Mouse (Mus musculus) midbrain, embryonic 14.5 days (tissue): ENCODE measurements around the gene Myo9a. TPM values are rescaled to one million over a fixed set of nuclear protein-coding genes. Genes with fewer than 3 reads are reported as not detected.

Experiments
- ATAC-seq: fragments of 200-750 bp; cut with Nextera tagmentation; 2 replicates; pipeline ENCODE4 v1.8.0; 2017; ENCODE audit warnings: moderate number of reproducible peaks, moderate library complexity; ENCODE audit not compliant: low FRiP score, low TSS enrichment
- DNase-seq: peaks from one replicate; pipeline ENCODE4 v3.0.0-alpha.2; 2015
- H3K27ac ChIP-seq: fragments of 300-500 bp; sonication (generic); replicated peaks from 2 replicates; pipeline ENCODE4 v1.5.1; 2014; ENCODE audit warnings: mild to moderate bottlenecking, low read depth, low read length, moderate library complexity
- H3K27me3 ChIP-seq: fragments of 300-500 bp; sonication (generic); 2 replicates; pipeline ENCODE4 v1.6.1; 2014; ENCODE audit warnings: low read length, control low read depth, mixed read lengths; ENCODE audit not compliant: control insufficient read depth, insufficient read depth
- H3K36me3 ChIP-seq: fragments of 300-500 bp; sonication (generic); 2 replicates; pipeline ENCODE4 v1.6.1; 2014; ENCODE audit warnings: low read length, control low read depth; ENCODE audit not compliant: control insufficient read depth, insufficient read depth
- H3K4me1 ChIP-seq: fragments of 300-500 bp; sonication (generic); 2 replicates; pipeline ENCODE4 v1.6.1; 2014; ENCODE audit warnings: mild to moderate bottlenecking, antibody characterized with exemption, low read length, control low read depth; ENCODE audit not compliant: control insufficient read depth, insufficient read depth
- H3K4me2 ChIP-seq: fragments of 300-500 bp; sonication (generic); 2 replicates; pipeline ENCODE4 v1.6.1; 2014; ENCODE audit warnings: mild to moderate bottlenecking, low read length, moderate library complexity
- H3K4me3 ChIP-seq: fragments of 300-500 bp; sonication (generic); replicated peaks from 2 replicates; pipeline ENCODE4 v1.5.1; 2014; ENCODE audit warnings: low read depth, low read length
- H3K9ac ChIP-seq: fragments of 300-500 bp; sonication (generic); replicated peaks from 2 replicates; pipeline ENCODE4 v1.6.1; 2014; ENCODE audit warnings: mild to moderate bottlenecking, low read length, moderate library complexity
- H3K9me3 ChIP-seq: fragments of 300-500 bp; sonication (generic); 2 replicates; pipeline ENCODE4 v1.6.1; 2016; ENCODE audit warnings: low read length, control low read depth, mixed read lengths; ENCODE audit not compliant: control insufficient read depth
- WGBS: fragments of 180-500 bp; shearing (Covaris S2); extraction: QIAGEN DNeasy Blood & Tissue Kit; methylation state at CpG from one replicate; pipeline ENCODE4 v1.1.7; 2014; 5-methylcytosine and 5-hydroxymethylcytosine counted together
- polyA plus RNA-seq: library from polyadenylated mRNA; unstranded; fragments of >200 nt; fragmentation: Nextera tagmentation; extraction: Ambion mirVana; gene quantifications from 2 replicates; pipeline ENCODE4 v1.2.1, GENCODE M21; 2014

Myo9a gene
- polyA plus RNA-seq, 1 experiment from 2014 or later = 34.0 TPM

DNA sequence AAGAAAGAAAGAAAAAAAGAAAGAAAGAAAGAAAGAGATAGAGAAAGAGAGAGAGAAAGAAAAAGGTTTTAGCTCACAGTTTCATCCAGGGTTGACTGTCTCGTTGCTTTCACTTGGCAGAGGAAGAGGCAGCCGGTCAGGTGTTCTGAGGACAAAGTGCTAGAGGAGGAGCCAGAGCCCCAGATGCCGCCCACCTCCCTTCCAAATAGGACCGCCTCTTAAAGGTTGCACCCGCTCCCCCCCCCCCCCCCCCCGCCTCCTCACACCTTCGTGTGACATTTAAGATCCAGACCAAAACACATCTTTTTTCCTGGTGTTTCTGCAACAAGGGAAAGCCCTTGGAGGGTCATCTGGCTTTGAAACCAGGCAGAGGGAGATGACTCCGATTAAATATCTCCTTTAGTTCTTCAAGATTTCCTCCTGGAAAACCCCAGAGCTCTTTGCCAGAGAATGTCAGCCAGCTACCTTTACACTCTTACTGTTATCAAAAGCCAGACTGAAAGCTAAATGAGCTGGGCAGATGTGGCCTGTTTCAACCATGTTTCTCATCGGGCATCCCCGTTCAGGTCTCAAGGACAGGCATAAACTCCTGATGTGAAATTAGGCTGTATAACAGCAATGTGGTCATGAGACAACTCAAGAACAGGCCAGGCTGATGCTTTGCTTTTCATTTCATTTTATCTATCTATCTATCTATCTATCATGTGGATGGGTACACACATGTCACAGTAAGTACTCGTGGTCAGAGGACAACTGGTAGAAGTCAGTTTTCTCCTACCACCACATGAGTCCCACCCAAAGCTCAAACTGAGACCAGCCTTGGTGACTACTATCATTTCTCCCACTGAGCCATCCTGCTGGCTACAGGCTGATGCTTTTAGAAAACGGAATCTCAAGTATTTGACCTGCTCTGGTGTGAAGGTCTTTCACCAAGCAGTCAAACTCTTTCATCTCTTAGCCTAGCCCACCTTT, 190.5 kb downstream of the Myo9a start:
- H3K9me3 ChIP-seq = no peaks in the 10 kb centered on the region
- no peak for DNase-seq
- no peak overlapping the region for H3K4me2 ChIP-seq
- no peak overlapping the region for H3K27ac ChIP-seq
- no peaks in the 10 kb centered on the region for H3K4me1 ChIP-seq
- WGBS = 74% methylated on average over 12 of the region's 12 CpGs
- no peak overlapping the region for H3K9ac ChIP-seq
- H3K36me3 ChIP-seq = no peaks in the 10 kb centered on the region
- no peak overlapping the region for H3K4me3 ChIP-seq
- no peaks in the 10 kb centered on the region for H3K27me3 ChIP-seq
- no peak for ATAC-seq

DNA sequence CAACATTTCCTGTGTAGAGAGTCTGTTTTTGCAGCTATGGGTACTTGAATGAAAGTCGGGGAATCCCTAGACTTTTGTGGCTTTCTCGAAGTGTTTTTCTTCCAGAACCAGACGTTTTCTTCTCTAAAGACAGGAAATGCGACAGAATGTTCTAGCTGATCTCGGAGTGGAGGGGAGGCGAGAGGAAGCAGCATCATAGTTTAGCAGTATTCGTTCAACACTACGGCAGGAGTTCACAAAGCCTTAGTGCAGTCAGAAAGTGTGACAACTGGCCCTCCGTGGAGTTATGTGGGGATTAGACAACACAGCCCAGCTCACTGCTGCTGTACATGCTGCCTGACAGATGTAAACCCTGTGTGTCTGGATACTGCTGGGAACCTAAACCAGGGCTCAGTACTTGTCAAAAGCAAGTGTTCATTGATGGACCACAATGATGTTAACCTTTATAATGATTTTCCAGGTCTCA, 191.2 kb downstream of the Myo9a start:
- no peak overlapping the region for H3K9ac ChIP-seq
- DNase-seq = no peak
- no peaks in the 10 kb centered on the region for H3K27me3 ChIP-seq
- ATAC-seq = no peak
- no peak overlapping the region for H3K4me3 ChIP-seq
- H3K4me2 ChIP-seq = no peak overlapping the region
- no peaks in the 10 kb centered on the region for H3K9me3 ChIP-seq
- no peak overlapping the region for H3K27ac ChIP-seq
- no peaks in the 10 kb centered on the region for H3K4me1 ChIP-seq
- H3K36me3 ChIP-seq = no peaks in the 10 kb centered on the region
- WGBS = 77% methylated on average over 9 of the region's 9 CpGs

DNA sequence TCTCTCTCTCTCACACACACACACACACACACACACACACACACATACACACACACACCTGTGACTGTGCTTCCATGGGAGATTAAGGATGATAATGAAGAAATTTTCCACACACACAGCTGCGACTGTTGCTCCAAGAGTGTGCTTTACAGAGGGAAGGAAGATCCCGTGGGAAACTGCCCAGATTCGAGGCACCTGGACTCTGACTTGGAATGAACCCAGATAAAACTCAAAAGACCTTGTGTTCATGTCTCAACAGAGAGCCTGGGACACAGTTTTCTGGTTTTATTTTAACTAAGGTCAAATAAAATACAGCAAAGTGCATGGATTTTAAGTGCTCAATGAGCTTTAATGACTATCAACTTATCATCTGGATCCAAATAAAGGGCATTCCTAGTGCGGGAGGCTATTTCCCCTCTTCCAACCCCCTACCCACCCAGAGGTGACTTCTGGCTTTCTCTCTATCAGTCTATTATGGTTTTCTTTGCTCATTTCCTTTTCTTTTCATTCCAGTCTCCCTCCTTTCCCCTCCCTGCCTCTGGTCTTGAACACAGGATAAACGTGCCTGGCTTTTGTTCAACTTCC, 191.9 kb downstream of the Myo9a start:
- H3K4me1 ChIP-seq = no peaks in the 10 kb centered on the region
- DNase-seq = no peak
- WGBS = 56% methylated on average over 5 of the region's 5 CpGs

DNA sequence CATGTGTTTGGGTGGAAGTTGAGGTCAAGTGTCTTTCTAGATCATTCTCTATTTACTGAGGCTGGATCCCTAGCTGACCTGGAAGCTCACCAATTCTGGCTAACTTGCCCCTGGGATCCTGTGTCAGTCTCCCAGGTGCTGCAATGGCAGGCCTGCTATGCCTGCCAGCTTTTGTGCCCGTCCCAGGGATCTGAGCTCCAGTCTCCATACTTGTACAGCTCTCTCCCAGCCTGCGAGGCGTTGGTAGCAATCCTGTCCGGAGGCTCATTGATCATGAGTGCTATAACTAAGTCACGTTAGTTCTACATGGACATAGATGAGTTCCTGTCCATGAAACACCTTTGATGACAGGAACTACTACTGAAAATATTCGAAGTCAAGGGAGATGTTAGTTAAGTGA, 193.1 kb downstream of the Myo9a start:
- 89% methylated on average over 6 of the region's 6 CpGs for WGBS
- no peak for DNase-seq

More for the DNA sequence above, 191.9 kb downstream of the Myo9a start:
- ATAC-seq = no peak
- H3K4me2 ChIP-seq = no peak overlapping the region
- H3K4me3 ChIP-seq = no peak overlapping the region
- no peaks in the 10 kb centered on the region for H3K9me3 ChIP-seq
- H3K27ac ChIP-seq = no peak overlapping the region
- no peaks in the 10 kb centered on the region for H3K36me3 ChIP-seq
- no peaks in the 10 kb centered on the region for H3K27me3 ChIP-seq
- no peak overlapping the region for H3K9ac ChIP-seq

DNA sequence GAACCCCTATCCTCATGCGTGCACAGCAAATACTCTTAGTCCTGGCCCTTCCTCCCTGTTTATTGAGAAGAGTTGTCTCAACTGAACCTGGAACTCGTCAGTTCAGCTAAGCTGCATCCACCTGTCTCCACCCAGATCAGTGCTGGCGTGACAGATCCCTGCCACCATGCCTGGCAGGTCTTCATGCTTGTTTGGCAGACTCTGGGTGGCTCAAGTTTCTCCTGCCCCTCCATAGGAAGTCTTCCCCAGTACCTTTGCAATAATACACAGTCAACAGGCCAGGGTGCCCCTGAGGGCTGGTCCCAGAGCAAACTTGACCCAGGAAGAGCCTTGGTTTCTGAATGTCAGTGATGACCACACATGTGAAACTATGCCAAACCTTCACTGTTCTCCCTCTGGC, 194.5 kb downstream of the Myo9a start:
- H3K9me3 ChIP-seq = no peaks in the 10 kb centered on the region
- no peak for DNase-seq
- no peak overlapping the region for H3K9ac ChIP-seq
- 77% methylated on average over 3 of the region's 3 CpGs for WGBS
- no peak overlapping the region for H3K4me3 ChIP-seq
- no peak overlapping the region for H3K4me2 ChIP-seq
- ATAC-seq = no peak
- no peaks in the 10 kb centered on the region for H3K4me1 ChIP-seq
- H3K36me3 ChIP-seq = no peaks in the 10 kb centered on the region
- no peaks in the 10 kb centered on the region for H3K27me3 ChIP-seq
- H3K27ac ChIP-seq = no peak overlapping the region

More for the DNA sequence above, 193.1 kb downstream of the Myo9a start:
- Histone ChIP-seq H3K9me3 (no peaks in the 10 kb centered on the region), H3K4me3 (no peak overlapping the region), H3K27ac (no peak overlapping the region), H3K27me3 (no peaks in the 10 kb centered on the region), H3K36me3 (no peaks in the 10 kb centered on the region), H3K4me2 (no peak overlapping the region), H3K9ac (no peak overlapping the region), H3K4me1 (no peaks in the 10 kb centered on the region)
- no peak for ATAC-seq

DNA sequence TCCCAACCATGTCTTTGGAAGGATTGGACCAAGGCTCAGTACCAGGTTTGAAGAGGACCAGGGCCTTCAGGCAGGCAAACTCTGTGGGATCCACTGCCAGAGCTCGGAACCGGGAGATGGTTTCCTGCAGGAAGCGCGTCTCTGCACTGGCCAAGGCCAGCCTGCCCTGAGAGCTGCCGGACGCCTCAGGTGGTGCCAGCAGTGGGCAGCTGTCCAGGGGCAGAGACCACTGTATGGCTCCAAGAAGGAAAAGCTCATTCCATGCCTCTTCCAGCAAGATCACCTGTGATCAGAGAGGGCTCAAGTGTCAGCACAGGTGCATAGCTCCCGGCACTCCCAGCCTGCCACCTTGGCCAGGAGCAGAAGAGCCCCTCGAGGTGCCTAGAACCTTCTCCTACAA, 196.6 kb downstream of the Myo9a start:
- no peaks in the 10 kb centered on the region for H3K9me3 ChIP-seq
- DNase-seq (no peak), ATAC-seq (no peak)
- no peaks in the 10 kb centered on the region for H3K4me1 ChIP-seq
- WGBS = 85% methylated on average over 8 of the region's 8 CpGs
- no peaks in the 10 kb centered on the region for H3K27me3 ChIP-seq
- no peak overlapping the region for H3K4me2 ChIP-seq
- H3K27ac ChIP-seq = no peak overlapping the region
- H3K36me3 ChIP-seq = no peaks in the 10 kb centered on the region
- H3K4me3 ChIP-seq = no peak overlapping the region
- no peak overlapping the region for H3K9ac ChIP-seq

DNA sequence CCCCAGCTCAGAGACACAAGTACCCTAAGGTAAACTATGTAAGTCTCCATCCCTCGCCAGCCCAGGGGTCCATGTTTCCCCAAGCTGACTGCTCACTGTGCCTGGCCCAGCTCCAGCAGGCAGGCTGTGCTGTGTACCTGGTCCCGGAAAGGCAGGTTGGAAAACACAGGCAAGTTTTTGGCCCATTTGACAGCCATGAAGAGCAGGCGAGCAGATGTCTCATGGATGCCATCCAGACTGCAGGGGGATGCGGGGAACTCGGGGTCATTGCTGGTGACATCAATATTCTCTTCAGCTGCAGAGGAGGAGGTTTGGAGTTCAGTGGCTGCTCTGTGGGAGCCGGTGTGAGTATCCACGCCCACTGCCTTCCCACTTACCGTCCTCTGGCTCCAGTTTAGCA, 197.5 kb downstream of the Myo9a start:
- 76% methylated on average over 8 of the region's 8 CpGs for WGBS
- Histone ChIP-seq H3K4me2 (no peak overlapping the region), H3K4me3 (no peak overlapping the region), H3K27me3 (no peaks in the 10 kb centered on the region), H3K27ac (no peak overlapping the region), H3K9me3 (no peaks in the 10 kb centered on the region), H3K4me1 (no peaks in the 10 kb centered on the region), H3K9ac (no peak overlapping the region), H3K36me3 (no peaks in the 10 kb centered on the region)
- ATAC-seq = no peak
- no peak for DNase-seq

DNA sequence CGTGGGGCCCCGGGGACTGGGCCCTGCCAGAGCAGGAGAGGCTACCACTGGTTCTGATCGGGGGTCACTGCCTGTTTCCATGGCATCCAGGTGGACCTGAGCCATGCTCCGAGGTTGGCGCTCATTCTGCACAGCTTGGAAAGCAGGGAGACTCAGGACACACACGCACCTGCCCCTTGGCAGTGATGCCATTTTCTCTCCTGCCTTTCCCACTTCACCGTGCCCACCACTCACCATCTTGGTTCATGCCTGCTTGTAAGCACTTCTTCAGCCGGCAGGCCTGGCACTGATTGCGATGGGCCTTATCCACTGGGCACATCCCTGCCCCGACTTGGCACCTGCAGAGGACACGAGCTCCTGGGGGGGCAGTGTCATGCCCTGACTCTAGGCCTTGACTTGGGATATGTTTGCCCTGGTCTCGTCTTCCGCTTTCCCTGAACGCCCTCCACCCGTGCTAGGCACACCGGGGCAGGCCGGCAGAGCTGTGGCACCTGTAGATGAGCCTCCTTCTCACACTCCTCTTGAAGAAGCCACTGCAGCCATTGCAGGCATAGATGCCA, 198.1 kb downstream of the Myo9a start:
- Histone ChIP-seq H3K9ac (no peak overlapping the region), H3K27me3 (no peaks in the 10 kb centered on the region), H3K4me1 (no peaks in the 10 kb centered on the region), H3K4me2 (no peak overlapping the region), H3K4me3 (no peak overlapping the region), H3K36me3 (no peaks in the 10 kb centered on the region), H3K27ac (no peak overlapping the region), H3K9me3 (no peaks in the 10 kb centered on the region)
- 91% methylated on average over 17 of the region's 17 CpGs for WGBS
- ATAC-seq (no peak), DNase-seq (no peak)
